Mouse (Mus musculus) liver, embryonic 12.5 days (tissue): ENCODE measurements around the gene Angptl2. TPM values are rescaled to one million over a fixed set of nuclear protein-coding genes. Genes with fewer than 3 reads are reported as not detected.

Experiments
- ATAC-seq: fragments of 200-750 bp; cut with Nextera tagmentation; 2 replicates; pipeline ENCODE4 v1.8.0; 2017; ENCODE audit warnings: moderate number of reproducible peaks, mild to moderate bottlenecking, moderate library complexity
- H3K27ac ChIP-seq: fragments of 300-500 bp; sonication (generic); 2 replicates; pipeline ENCODE4 v1.5.1; 2016; ENCODE audit warnings: mild to moderate bottlenecking
- H3K27me3 ChIP-seq: fragments of 300-500 bp; sonication (generic); replicated peaks from 2 replicates; pipeline ENCODE4 v1.6.1; 2016; ENCODE audit warnings: mild to moderate bottlenecking, moderate library complexity
- H3K36me3 ChIP-seq: fragments of 300-500 bp; sonication (generic); 2 replicates; pipeline ENCODE4 v1.6.1; 2016; ENCODE audit warnings: mild to moderate bottlenecking, moderate library complexity
- H3K4me1 ChIP-seq: fragments of 300-500 bp; sonication (generic); 2 replicates; pipeline ENCODE4 v1.6.1; 2016
- H3K4me2 ChIP-seq: fragments of 300-500 bp; sonication (generic); 2 replicates; pipeline ENCODE4 v1.6.1; 2016; ENCODE audit warnings: mild to moderate bottlenecking, moderate library complexity
- H3K4me3 ChIP-seq: fragments of 300-500 bp; sonication (generic); 2 replicates; pipeline ENCODE4 v1.5.1; 2016; ENCODE audit warnings: mild to moderate bottlenecking, moderate library complexity
- H3K9ac ChIP-seq: fragments of 300-500 bp; sonication (generic); 2 replicates; pipeline ENCODE4 v1.6.1; 2016; ENCODE audit warnings: mild to moderate bottlenecking, moderate library complexity
- H3K9me3 ChIP-seq: fragments of 300-500 bp; sonication (generic); replicated peaks from 2 replicates; pipeline ENCODE4 v1.6.1; 2016; ENCODE audit warnings: mild to moderate bottlenecking, moderate library complexity
- WGBS: fragments of 180-500 bp; shearing (Covaris S2); methylation state at CpG from one replicate; pipeline ENCODE4 v1.1.7; 2016; ENCODE audit not compliant: insufficient replicate concordance; 5-methylcytosine and 5-hydroxymethylcytosine counted together
- polyA plus RNA-seq: library from polyadenylated mRNA; unstranded; fragments of >200 nt; fragmentation: Nextera tagmentation; extraction: Ambion mirVana; gene quantifications from 2 replicates; pipeline ENCODE4 v1.2.1, GENCODE M21; 2016

The Angptl2 gene
- polyA plus RNA-seq, 1 experiment from 2014 or later: 5.2 TPM

GRCm38 (mm10) chr2:33220674-33221338 is 4.9 kb downstream of the Angptl2 start:
- H3K9ac ChIP-seq: no peak overlapping the region
- no peak for ATAC-seq

GRCm38 (mm10) chr2:33221339-33221900 is 5.6 kb downstream of the Angptl2 start:
- H3K9ac ChIP-seq: no peak overlapping the region
- H3K4me1 ChIP-seq: peaks cover 12% of the 10 kb centered on the region; the same call in 1 of the 2 replicates
- ATAC-seq: no peak
- H3K4me2 ChIP-seq: no peak overlapping the region
- no peak overlapping the region for H3K27ac ChIP-seq
- no peaks in the 10 kb centered on the region for H3K36me3 ChIP-seq
- 60% methylated on average over 11 of the region's 11 CpGs for WGBS
- no peak overlapping the region for H3K4me3 ChIP-seq
- no peaks in the 10 kb centered on the region; the same call in 1 of the 2 replicates for H3K27me3 ChIP-seq
- no peaks in the 10 kb centered on the region for H3K9me3 ChIP-seq

More at GRCm38 (mm10) chr2:33220674-33221338, 4.9 kb downstream of the Angptl2 start:
- Histone ChIP-seq H3K27me3 (no peaks in the 10 kb centered on the region; the same call in 1 of the 2 replicates), H3K36me3 (no peaks in the 10 kb centered on the region), H3K4me3 (no peak overlapping the region), H3K4me2 (no peak overlapping the region), H3K4me1 (peaks cover 18% of the 10 kb centered on the region), H3K27ac (no peak overlapping the region), H3K9me3 (no peaks in the 10 kb centered on the region)
- WGBS: 73% methylated on average over 10 of the region's 10 CpGs

GRCm38 (mm10) chr2:33222480-33222879 is 6.6 kb downstream of the Angptl2 start:
- H3K9me3 ChIP-seq: no peaks in the 10 kb centered on the region
- H3K4me3 ChIP-seq: no peak overlapping the region
- WGBS: 75% methylated on average over 6 of the region's 6 CpGs
- H3K36me3 ChIP-seq: no peaks in the 10 kb centered on the region
- H3K4me1 ChIP-seq: peaks cover 2% of the 10 kb centered on the region; the same call in 1 of the 2 replicates
- no peaks in the 10 kb centered on the region for H3K27me3 ChIP-seq
- H3K4me2 ChIP-seq: no peak overlapping the region
- no peak for ATAC-seq
- no peak overlapping the region for H3K27ac ChIP-seq
- no peak overlapping the region for H3K9ac ChIP-seq

- Histone ChIP-seq H3K9me3 (no peaks in the 10 kb centered on the region), H3K36me3 (no peaks in the 10 kb centered on the region), H3K4me1 (no peaks in the 10 kb centered on the region; the same call in 1 of the 2 replicates), H3K4me2 (no peak overlapping the region), H3K9ac (no peak overlapping the region), H3K4me3 (no peak overlapping the region), H3K27ac (no peak overlapping the region), H3K27me3 (no peaks in the 10 kb centered on the region)
- ATAC-seq: no peak
- 76% methylated on average over 10 of the region's 10 CpGs for WGBS
Observed at GRCm38 (mm10) chr2:33223656-33224358, 7.9 kb downstream of the Angptl2 start.

- no peak overlapping the region for H3K4me3 ChIP-seq
- WGBS: 79% methylated on average over 7 of the region's 7 CpGs
- H3K27ac ChIP-seq: no peak overlapping the region
- H3K9ac ChIP-seq: no peak overlapping the region
- H3K36me3 ChIP-seq: no peaks in the 10 kb centered on the region
- H3K4me2 ChIP-seq: no peak overlapping the region
- ATAC-seq: no peak
- H3K4me1 ChIP-seq: peaks cover 3% of the 10 kb centered on the region; the same call in 1 of the 2 replicates
- H3K27me3 ChIP-seq: no peaks in the 10 kb centered on the region
- H3K9me3 ChIP-seq: no peaks in the 10 kb centered on the region
Observed at GRCm38 (mm10) chr2:33225921-33226320, 10.1 kb downstream of the Angptl2 start.

GRCm38 (mm10) chr2:33228077-33228476 is 12.2 kb downstream of the Angptl2 start:
- H3K9me3 ChIP-seq: no peaks in the 10 kb centered on the region
- no peak overlapping the region for H3K9ac ChIP-seq
- ATAC-seq: no peak
- H3K4me1 ChIP-seq: peaks cover 6% of the 10 kb centered on the region; the same call in 1 of the 2 replicates
- H3K4me3 ChIP-seq: no peak overlapping the region
- WGBS: 78% methylated on average over 11 of the region's 11 CpGs
- no peak overlapping the region for H3K27ac ChIP-seq
- H3K36me3 ChIP-seq: no peaks in the 10 kb centered on the region
- H3K27me3 ChIP-seq: no peaks in the 10 kb centered on the region
- no peak overlapping the region for H3K4me2 ChIP-seq

GRCm38 (mm10) chr2:33228551-33228950 is 12.7 kb downstream of the Angptl2 start:
- no peak overlapping the region for H3K4me3 ChIP-seq
- no peak for ATAC-seq
- H3K27ac ChIP-seq: no peak overlapping the region
- no peaks in the 10 kb centered on the region for H3K9me3 ChIP-seq
- H3K9ac ChIP-seq: no peak overlapping the region
- no peak overlapping the region for H3K4me2 ChIP-seq
- H3K4me1 ChIP-seq: peaks cover 6% of the 10 kb centered on the region; the same call in 1 of the 2 replicates
- no peaks in the 10 kb centered on the region for H3K36me3 ChIP-seq
- H3K27me3 ChIP-seq: no peaks in the 10 kb centered on the region
- WGBS: 78% methylated on average over 15 of the region's 15 CpGs

GRCm38 (mm10) chr2:33230701-33231100 is 14.8 kb downstream of the Angptl2 start:
- Histone ChIP-seq H3K36me3 (no peaks in the 10 kb centered on the region), H3K9me3 (no peaks in the 10 kb centered on the region), H3K4me3 (no peak overlapping the region), H3K4me1 (peaks cover 6% of the 10 kb centered on the region; the same call in 1 of the 2 replicates), H3K9ac (no peak overlapping the region), H3K27me3 (no peaks in the 10 kb centered on the region), H3K4me2 (no peak overlapping the region), H3K27ac (no peak overlapping the region)
- ATAC-seq: no peak
- 61% methylated on average over 10 of the region's 10 CpGs for WGBS

- no peak for ATAC-seq
- WGBS: 72% methylated on average over 2 of the region's 2 CpGs
- Histone ChIP-seq H3K4me2 (no peak overlapping the region), H3K4me1 (0 out of 2 replicates have a peak, but pooled peaks cover 6% of the 10 kb centered on the region), H3K36me3 (no peaks in the 10 kb centered on the region), H3K27ac (no peak overlapping the region), H3K9ac (no peak overlapping the region), H3K9me3 (no peaks in the 10 kb centered on the region), H3K4me3 (no peak overlapping the region), H3K27me3 (no peaks in the 10 kb centered on the region)
Observed at GRCm38 (mm10) chr2:33231788-33232187, 15.9 kb downstream of the Angptl2 start.

GRCm38 (mm10) chr2:33232782-33233570 is 17.1 kb downstream of the Angptl2 start:
- no peak for ATAC-seq
- Histone ChIP-seq H3K4me2 (no peak overlapping the region), H3K9me3 (no peaks in the 10 kb centered on the region), H3K27ac (no peak overlapping the region), H3K4me3 (no peak overlapping the region), H3K36me3 (no peaks in the 10 kb centered on the region), H3K9ac (no peak overlapping the region), H3K27me3 (no peaks in the 10 kb centered on the region), H3K4me1 (0 out of 2 replicates have a peak, but pooled peaks cover 6% of the 10 kb centered on the region)
- WGBS: 56% methylated on average over 6 of the region's 6 CpGs

- H3K9me3 ChIP-seq: no peaks in the 10 kb centered on the region
- no peaks in the 10 kb centered on the region for H3K27me3 ChIP-seq
- WGBS: 65% methylated on average over 5 of the region's 5 CpGs
- H3K36me3 ChIP-seq: no peaks in the 10 kb centered on the region
- H3K27ac ChIP-seq: no peak overlapping the region
- no peak for ATAC-seq
- no peak overlapping the region for H3K9ac ChIP-seq
- H3K4me1 ChIP-seq: 0 out of 2 replicates have a peak, but pooled peaks cover 6% of the 10 kb centered on the region
- H3K4me2 ChIP-seq: no peak overlapping the region
- no peak overlapping the region for H3K4me3 ChIP-seq
Observed at GRCm38 (mm10) chr2:33233856-33234255, 18.0 kb downstream of the Angptl2 start.
